Mouse (Mus musculus) T-cell, adult 2 months (primary cell): Measurements from ENCODE around the gene Nsd2.
A peak's percentile ranks its signal among the peaks of the same experiment; 100 is the strongest.

Source experiments
- DNase-seq: peaks from one replicate; pipeline ENCODE4 v3.0.0; 2022; ENCODE audit warnings: low spot score

Nsd2 gene

GRCm38 (mm10) chr5:33819876-33820732 lies at the start of gene Nsd2:
Nsd2 (plus strand) TSS chr5:33820725.
- peak; percentile 81 for DNase-seq

DNA sequence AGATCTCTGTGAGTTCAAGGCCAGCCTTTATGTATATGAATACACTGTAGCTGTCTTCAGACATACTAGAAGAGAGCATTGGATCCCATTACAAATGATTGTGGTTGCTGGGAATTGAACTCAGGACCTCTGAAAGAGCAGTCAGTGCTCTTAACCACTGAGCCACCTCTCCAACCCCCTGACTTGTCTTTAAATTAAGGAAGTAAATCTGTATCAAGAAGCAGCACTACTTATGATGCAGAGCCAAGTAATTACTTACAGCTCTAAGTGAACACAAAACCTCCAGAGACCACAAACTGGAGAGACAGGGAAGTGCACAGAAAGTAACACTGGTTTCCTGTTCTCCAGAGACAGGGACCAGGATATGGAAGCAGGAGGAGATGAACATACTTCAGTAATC lies 43.3 kb upstream of the Nsd2 start:
- no peak for DNase-seq

GRCm38 (mm10) chr5:33781964-33782344 lies 38.6 kb upstream of the Nsd2 start:
- no peak for DNase-seq

DNA sequence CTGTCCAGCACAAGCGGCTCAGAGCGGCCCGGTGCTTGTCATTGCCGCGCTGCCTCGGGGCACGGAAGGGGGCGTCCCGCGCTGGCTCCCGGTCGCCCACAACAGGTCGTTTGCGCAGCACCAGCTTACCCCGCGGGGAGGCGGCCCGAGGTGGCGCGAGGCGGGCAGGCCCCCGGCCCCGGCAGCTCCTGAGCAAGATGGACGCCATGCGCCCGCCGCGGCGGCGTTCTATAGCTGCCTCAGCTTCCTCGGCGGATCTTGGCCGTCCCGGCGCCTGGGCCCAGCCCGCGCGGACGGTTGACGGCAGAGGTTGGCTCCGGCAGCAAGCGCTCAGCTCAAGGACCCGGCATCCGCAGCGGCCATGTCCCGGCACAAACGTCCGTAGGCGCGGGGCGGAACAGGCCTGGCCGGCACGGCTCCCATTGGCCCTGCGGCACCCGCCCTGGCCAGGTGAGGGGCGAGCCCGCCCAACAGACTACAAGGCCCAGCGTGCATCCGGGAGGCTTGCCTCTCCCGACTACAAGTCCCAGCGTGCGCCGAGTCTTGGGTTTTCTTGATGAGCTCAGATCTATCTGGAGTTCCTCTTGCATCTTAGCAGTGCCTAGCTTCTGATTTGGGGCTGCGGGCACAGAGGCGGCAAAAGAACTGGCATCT lies 38.1 kb upstream of the Nsd2 start, which contains the start of gene Letm1:
TSS of gene Letm1 (minus strand) at position 473 of the 654 bp plus-strand sequence.
- peak; percentile 94 for DNase-seq

DNA sequence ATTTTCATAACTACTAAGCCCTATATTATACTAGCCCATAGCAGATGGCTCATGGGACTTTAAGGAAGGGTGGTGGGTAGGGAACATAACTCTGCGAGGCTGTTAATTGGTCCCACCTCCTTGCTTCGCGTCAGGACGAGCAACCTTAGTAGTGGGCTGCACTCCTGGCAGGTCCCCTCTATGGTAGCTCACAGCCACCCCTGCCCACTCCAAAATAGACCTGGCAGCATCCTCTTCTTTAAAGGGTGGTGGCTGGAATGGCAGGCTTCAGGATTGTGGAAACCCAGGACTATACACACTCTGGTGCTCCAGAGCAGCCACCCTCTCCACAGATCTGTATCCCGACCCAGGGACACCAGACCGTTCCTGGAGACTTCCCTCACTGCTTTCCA lies 37.5 kb upstream of the Nsd2 start:
- no peak for DNase-seq

GRCm38 (mm10) chr5:33791912-33792643 lies 28.4 kb upstream of the Nsd2 start:
- no peak for DNase-seq

DNA sequence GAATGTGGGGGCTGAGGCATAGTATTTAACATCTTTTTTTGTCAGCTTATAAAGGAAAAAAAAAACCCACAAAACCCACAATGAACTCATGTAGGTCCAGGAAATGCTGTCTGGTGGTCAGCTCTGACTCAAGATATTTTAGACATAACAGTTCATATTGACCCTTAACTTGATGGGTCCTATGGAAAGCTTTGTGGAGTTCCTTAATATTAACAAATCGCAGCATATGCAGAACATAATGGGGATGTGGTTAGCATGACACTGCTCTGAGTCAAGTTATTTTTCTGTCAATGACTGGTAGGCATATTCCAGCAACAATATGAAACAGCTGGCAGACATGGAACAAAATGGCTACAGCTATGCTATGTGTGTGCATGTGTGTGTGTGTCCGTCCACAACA lies 17.2 kb upstream of the Nsd2 start:
- DNase-seq, result no peak

DNA sequence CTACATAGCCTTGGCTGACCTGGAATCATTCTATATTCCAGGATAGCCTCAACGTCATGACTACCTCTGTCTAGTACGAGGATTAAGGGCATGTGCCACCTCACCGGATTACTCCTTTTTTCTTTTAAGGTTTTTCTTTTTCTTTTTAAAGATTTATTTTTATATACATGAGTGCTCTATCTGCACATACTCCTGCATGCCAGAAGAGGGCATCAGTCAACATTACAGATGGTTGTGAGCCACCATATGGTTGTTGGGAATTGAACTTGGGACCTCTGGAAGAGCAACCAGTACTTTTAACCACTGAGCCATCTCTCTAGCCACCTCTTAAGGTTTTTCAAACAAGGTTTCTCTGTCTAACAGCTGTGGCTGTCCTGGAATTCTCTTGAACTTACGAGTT lies 9.0 kb upstream of the Nsd2 start:
- DNase-seq, result no peak

DNA sequence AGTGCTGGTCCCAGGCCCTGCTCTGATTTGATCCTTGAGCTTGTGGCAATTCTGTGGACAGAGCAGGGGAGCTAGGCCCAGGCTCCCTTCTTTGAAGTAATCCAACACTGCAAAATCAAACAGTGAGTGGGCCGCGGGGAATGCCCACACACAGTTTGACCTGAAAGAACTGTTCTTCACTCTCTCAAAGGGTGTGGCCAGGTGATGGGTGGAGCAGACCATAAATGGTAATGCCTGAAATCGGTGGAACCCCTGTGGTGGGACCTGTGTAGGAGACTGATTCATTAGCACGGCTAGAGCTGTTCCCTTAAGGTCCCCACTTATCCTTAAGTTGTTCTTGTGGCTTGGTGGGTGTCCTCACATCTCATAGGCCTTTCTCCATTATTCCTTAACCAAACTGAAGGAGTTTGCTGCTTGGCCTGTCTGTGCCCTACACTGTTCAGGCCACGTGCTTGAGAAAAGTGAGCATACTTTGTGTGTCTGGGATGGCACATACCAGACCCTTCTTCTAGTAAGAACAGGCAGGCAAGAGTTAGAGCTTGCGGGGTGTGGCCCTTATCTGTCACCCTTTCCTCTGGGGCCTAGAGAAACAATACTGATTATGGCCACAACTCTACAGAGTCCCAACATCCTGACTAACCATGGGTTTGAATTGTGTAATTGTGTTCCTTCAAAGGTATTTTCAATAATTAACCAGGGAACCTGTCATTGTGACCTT lies 4.4 kb upstream of the Nsd2 start:
- DNase-seq, result no peak

GRCm38 (mm10) chr5:33818104-33818503 lies 2.4 kb upstream of the Nsd2 start:
- no peak for DNase-seq

DNA sequence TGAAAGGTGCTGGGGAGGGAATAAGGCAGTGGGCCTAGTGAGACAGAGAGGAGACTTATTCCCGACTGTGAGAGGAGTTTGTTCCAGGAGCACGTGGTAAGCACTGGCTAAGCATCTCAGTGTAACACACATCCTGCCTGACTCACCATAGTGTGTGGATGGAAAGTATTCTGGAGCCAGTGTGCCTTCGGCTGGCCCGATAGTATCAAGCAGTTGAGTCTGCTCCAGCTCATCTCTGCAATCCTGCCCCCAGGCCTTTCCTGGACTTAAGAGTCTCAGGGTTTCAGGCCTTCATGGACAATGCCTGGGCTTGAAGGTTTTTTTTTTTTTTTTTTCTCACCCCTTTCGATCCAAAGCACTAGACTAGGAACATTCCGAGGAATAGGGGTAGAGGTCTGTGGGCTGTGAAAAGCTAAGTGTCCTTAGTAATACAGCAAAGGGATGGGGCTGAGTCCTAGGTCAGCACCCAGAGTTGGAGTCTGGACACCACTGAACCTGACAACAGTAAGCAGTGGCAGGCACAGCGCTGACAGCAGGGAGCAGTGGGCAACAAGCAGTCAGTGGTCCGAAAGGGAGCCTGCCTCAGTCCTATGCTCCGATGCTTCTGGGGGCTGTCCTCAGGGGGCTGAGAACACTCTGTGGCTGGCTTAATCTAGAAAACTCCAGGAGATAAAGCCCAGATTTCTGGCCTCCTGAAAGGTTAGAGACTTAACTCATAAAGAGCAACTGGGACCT lies 1.2 kb upstream of the Nsd2 start:
- DNase-seq, result no peak

- DNase-seq, result peak; percentile 20
Measured at GRCm38 (mm10) chr5:33820733-33821621, 452 bp downstream of the Nsd2 start.

DNA sequence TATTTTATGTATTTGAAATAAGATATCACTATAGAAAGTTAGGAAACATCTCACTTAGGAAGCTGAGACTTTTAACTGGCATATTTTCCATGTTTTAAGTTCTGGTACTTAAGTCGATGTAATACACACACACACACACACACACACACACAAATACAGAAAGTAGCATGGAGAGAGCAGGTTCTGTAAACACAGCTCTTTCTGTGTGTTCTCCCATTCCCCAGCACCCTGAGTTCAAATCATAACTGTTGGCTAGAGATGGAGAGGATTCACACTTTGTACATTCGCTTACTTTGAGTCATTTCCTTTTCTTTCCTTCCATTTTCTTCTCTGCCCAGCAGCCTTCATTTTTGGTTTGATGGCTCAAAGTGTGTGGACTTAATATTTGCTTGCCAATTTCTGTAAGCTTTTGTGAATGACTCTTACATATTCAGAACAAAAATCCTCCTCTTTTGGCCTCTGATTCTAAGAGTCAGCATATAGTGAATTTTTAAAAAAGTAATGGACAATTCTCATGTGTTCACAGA lies 1.4 kb downstream of the Nsd2 start:
- DNase-seq, result no peak

- DNase-seq, result no peak
Measured at GRCm38 (mm10) chr5:33822456-33822855, 1.9 kb downstream of the Nsd2 start.

GRCm38 (mm10) chr5:33826001-33826400 lies 5.5 kb downstream of the Nsd2 start:
- no peak for DNase-seq

- DNase-seq, result no peak
Measured at GRCm38 (mm10) chr5:33828107-33828506, 7.6 kb downstream of the Nsd2 start.

- no peak for DNase-seq
Measured at GRCm38 (mm10) chr5:33829958-33830357, 9.4 kb downstream of the Nsd2 start.

DNA sequence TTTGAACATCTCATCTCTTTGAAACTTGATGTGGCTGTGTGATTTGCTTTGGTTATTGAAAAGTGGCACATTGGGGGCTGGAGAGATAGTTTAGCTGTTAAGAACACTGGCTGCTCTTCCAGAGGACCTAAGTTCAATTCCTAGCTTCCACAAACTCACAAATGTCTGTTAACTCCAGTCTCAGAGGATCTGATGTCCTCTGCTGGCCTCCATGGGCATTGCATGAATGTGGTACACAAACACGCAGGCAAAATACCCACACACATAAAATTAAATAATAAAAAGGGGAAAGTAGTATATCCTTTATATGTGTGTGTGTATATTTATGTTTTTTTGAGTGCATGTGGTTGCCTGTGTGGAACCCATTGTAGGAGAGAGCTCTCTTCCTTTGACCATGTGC lies 10.3 kb downstream of the Nsd2 start:
- peak; percentile 25 for DNase-seq

GRCm38 (mm10) chr5:33841331-33841730 lies 20.8 kb downstream of the Nsd2 start:
- DNase-seq, result no peak

- no peak for DNase-seq
Measured at GRCm38 (mm10) chr5:33842549-33842948, 22.0 kb downstream of the Nsd2 start.
